Mouse (Mus musculus) MEL (cell line): ENCODE results near the gene Cdc42ep4.

Experiments
- CTCF ChIP-seq, 3 experiments: IDR thresholded peaks in 2 of 3; conservative IDR thresholded peaks in 1 of 3; 2 replicates each; pipeline ENCODE4 v1.5.1; 2011 to 2012; ENCODE audit warnings: low read length in 3 of 3, low read depth in 2 of 3, mild to moderate bottlenecking in 2 of 3, improper control_type of control experiment in 1 of 3, inconsistent platforms in 1 of 3, mixed read lengths in 1 of 3, moderate library complexity in 1 of 3; ENCODE audit not compliant: control insufficient read depth in 1 of 3, insufficient read depth in 1 of 3, poor library complexity in 1 of 3, severe bottlenecking in 1 of 3
- ELF1 ChIP-seq: IDR thresholded peaks from 2 replicates; pipeline ENCODE4 v1.6.1; 2014; ENCODE audit warnings: low read depth, mild to moderate bottlenecking, inconsistent platforms, low read length, improper control_type of control experiment, moderate library complexity
- GATA1 ChIP-seq: IDR thresholded peaks from 2 replicates; pipeline ENCODE4 v1.6.1; 2011; ENCODE audit warnings: low read depth, low read length, improper control_type of control experiment
- MAFK ChIP-seq: IDR thresholded peaks from 2 replicates; pipeline ENCODE4 v1.6.1; 2011; ENCODE audit warnings: low read depth, mild to moderate bottlenecking, low read length, improper control_type of control experiment, borderline replicate concordance
- POLR2AphosphoS2 ChIP-seq: IDR thresholded peaks from 2 replicates; pipeline ENCODE4 v1.6.1; 2011; ENCODE audit warnings: low read length, improper control_type of control experiment
- ZC3H11A ChIP-seq: IDR thresholded peaks from 2 replicates; pipeline ENCODE4 v1.6.1; 2012; ENCODE audit warnings: low read depth, mild to moderate bottlenecking, inconsistent platforms, low read length, improper control_type of control experiment
- ZNF384 ChIP-seq: IDR thresholded peaks from 2 replicates; pipeline ENCODE4 v1.6.1; 2012; ENCODE audit warnings: low read depth, mild to moderate bottlenecking, inconsistent platforms, low read length, improper control_type of control experiment

- no peak for TF ChIP-seq CTCF (IDR thresholded peaks at IDR 0.05 in 2 of 3, conservative IDR thresholded peaks at IDR 0.05 in 1 of 3; ENCODE audit: control insufficient read depth in 1 of 3, insufficient read depth in 1 of 3, low read depth in 2 of 3, low read length in 3 of 3, poor library complexity in 1 of 3, severe bottlenecking in 1 of 3)
- TF ChIP-seq MAFK = no peak
- no peak for TF ChIP-seq POLR2AphosphoS2
- TF ChIP-seq GATA1 = no peak
- no peak for TF ChIP-seq ZNF384
- TF ChIP-seq ZC3H11A = no peak
- TF ChIP-seq ELF1 = no peak
These were observed 42.4 kb downstream of the Cdc42ep4 start for GRCm38 (mm10) chr11:113709272-113709671.
